Mouse (Mus musculus) cerebellum, postnatal 14 days (tissue): Measurements from ENCODE around the gene Hibch.

Experiments
- DNase-seq, 2 experiments: peaks; one replicate each; pipeline ENCODE4 v3.0.0; 2021; ENCODE audit warnings: mixed read lengths in 2 of 2

Hibch gene

DNA sequence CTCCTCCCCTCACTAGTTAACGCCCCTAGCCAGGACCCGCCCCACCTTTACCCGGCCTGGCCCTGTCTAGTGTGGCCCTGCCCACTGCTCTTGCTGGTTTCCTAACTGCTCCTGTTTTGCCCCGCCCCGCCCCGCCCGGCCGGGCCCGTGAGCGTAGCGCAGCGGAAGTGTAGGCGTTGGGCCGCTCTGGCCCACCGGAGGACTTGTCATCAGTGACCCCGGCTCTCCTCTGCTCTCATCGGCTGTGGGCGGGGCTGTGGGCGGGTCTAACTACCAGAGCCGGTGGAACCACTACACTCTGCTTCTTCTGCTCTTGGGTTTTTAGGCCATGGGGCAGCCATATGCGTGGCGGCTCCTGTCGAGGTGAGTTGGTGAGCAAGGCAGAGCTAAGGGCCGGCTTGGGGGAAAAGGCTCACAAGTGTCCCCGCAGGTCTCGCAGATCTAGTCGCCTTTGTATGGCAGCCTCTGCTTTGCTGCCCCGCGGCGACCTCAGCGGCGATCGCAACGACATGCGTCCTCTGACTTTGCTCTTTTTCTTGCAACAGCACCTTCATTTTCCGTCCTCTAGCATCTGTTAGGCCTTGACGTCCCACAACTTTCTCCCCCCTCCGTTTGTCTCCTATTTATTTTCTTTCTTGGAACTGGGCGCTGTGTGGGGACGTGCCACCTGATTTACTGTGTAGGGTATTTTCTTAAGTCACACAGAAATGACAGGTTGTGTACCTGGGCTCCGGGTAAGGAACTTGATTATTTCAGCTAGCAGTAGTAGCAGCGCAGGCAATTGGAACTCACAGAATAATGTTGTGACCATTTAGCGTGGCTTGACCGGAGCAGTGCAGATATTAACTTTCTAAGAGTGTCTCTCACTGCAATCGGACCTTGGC lies at the start of gene Hibch:
Hibch (plus strand) TSS at position 148 of the 884 bp plus-strand sequence.
- peak; percentile 98 to 99 for DNase-seq

DNA sequence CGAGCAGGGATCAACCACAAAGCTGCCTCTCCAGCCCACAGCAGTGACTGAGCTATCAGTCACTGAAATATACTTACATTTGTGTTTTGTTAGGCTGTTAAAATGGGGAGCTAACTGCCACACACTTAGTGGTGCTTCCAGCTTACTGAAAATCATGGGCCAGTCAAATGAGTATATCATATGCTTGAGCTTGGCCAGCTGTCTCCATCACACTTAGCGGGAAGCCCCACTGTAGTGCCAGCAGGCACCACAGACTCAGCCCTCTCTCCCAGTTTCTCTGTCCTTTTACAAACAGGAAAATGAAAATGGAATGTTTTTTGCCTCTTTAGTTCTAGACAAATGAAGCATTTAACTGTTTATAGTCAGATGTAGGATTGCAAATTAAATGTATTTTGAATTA lies 48.8 kb upstream of the Hibch start:
- no peak for DNase-seq

DNA sequence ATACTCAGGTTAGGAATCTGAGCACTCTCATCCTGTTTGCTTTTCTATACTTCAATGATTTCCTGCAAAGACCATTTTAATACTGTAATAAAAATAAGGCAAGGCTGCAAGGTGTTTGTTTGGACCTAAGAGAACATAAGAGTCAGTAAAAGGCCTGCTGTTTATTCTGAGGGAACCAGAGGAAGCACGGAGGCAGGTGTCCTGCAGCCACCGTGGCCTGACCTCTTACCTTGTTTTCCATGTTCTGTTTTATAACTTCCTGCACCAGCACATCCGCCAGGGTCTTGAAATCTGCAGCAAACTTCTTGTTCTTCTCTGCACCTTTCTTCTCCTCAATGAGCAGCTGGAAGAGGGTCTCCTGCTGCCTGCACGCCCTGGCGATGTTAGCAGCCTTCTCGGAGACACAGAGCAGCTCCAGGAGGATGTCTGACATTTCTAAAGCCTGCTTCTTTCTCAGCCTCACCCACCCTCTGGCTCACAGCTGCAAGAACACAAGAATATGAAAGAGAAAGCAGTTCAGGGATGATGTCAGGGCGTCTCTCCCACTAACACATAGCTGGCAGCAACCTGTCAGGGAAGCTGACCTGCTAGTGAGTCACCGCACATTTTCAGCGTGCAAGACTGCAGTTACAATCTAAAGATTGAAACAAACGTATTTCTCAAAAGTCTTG lies 45.5 kb upstream of the Hibch start:
- no peak for DNase-seq

DNA sequence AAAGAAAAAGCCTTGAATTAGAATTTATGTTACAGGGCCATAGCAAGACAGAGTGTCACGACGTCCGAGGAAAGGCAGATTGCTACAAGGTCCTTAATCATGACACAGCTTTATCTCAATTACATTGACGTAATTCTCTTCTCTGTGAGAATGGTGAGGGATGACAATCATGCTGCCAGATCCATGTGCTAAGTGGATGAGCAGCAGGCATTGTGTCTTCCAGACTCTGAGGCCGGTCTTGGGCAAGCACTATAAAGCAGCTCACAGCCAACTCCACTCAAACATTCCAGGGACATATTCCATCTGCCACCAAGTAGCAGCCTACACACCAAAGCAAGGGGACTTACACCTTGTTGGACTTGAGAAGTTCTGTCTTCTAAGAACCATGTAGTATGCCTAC lies 45.0 kb upstream of the Hibch start:
- no peak for DNase-seq

- no peak for DNase-seq
Measured at GRCm38 (mm10) chr1:52800340-52800740, 44.4 kb upstream of the Hibch start.

DNA sequence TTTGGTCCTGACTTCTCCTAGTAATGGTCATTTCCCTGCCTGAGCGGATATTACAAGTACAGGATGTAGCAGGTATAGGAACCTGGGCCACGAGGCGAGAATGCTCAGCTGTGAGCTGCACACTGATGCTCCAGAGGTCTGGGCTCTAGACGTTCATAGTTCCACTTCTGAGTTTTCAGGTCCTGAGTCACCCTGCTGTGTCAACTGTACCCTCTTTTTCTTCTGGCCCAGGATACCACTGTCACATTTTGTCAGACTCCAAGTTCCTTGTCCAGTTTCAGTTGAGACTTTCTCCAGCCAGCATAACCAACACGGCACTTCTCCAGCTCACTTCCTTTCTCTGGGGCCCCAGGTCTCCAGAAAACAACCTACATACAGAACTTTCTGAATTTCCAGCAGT lies 43.1 kb upstream of the Hibch start:
- no peak for DNase-seq

GRCm38 (mm10) chr1:52802406-52802975 lies 42.2 kb upstream of the Hibch start:
- DNase-seq = no peak

DNA sequence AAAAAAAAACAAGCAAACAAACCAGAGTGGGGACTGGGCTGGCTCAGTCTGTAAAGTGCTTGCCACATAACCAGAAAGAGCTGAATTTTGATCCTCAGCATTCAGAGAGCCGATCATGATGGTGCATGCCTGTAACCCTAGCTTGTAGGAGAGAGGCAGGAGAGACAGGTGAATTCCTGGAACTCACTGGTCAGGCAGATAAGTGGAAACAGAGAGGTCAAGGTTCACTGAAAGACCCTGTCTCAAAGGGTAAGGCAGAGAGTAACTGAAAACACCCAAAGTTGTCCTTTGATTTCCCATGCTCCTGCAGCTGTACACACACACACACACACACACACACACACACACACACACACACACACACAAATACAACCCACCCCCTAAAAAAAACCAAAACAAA lies 39.7 kb upstream of the Hibch start:
- no peak for DNase-seq

GRCm38 (mm10) chr1:52808456-52808855 lies 36.3 kb upstream of the Hibch start:
- no peak for DNase-seq

DNA sequence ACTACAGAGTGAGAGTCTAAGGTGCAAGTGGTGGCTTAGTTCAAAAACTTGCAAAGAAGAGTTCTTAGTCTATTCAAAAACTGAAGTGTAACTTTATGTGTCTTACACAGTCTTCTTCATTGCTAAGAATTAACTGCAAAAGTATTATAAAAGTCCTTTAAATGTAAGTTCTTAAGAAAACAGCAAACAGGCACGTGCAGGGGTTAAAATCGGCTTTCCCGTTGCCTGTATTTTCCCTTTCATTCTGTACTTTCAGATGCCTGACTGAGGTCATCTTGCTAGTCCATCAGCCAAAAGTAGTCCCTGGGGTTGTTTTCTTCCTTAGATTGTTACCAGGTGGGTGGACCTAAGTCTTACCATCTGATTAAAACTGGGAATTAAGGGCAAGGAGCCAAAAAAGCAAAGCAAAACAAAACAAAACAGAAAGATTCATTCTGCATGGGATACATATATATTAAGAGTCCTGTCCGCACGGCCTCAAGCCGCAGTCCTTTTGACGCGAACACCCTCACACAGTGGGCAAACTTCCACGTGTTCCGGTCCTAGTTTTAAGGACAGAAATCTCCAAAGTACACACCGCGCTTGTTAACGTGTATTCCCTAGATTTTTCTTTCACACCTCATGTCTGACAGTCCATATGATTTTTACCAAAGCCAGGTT lies 28.4 kb upstream of the Hibch start:
- peak; percentile 43 to 52 for DNase-seq

- peak; percentile 87 to 90 for DNase-seq
Measured at GRCm38 (mm10) chr1:52816910-52817812, 27.6 kb upstream of the Hibch start, which contains the start of gene Inpp1. Inpp1 (minus strand) TSS chr1:52817688.

DNA sequence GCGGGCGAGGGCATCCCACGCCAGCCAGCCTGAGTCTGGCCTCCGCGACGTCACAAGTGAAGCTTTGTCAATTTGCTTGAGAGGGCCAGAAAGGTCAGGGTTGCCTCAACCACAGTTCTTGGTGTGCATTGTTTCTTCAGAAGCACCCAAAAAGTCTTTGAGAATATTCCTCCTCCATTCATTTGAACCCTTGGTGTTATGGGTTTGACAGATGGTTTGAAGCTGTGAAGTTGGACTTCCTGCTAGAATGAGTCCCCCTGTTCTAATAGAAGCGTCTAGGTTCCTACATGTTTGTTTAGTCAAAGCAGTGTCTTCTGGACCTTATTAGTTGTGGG lies 26.9 kb upstream of the Hibch start:
- DNase-seq = no peak

GRCm38 (mm10) chr1:52839099-52839498 lies 5.6 kb upstream of the Hibch start:
- no peak for DNase-seq

GRCm38 (mm10) chr1:52844354-52844753 lies 375 bp upstream of the Hibch start:
- DNase-seq = no peak

DNA sequence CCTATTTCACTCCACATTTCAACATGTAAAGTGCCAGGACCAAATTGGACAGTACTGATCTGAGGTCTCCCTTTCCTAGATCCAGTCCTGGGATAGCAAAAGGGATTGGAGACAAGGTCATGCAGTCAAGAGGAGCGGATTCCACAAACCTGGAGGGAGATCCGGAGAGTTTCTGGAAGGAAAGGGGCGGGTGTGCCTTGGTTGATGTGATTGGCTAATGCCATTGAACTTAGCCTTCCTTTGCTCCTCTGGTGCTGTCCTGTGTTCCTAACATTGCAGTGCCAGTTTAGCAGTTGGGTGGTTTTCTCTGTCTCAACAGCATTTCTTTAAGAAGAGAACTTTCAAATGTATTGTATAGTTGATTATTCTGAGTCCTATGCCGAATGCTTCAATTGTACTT lies 1.8 kb downstream of the Hibch start:
- DNase-seq = no peak

DNA sequence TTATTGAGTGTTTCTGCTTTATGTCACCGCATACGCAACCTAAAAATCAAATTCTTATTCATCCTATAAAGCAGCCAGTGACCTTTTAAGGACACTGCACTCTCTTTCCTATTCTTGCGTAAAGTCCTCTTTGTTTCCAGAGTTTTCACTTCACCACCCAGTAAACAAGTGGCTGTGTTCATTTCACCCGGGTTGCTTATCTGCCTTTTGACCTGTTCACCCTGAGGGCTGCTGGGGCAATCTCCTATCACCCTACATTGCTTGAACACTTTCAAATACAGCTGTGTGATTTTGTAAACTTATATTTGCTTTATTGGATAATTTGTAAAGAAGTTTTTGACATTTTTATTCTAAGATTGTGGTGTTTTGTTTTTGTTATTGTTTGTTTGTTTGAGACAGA lies 4.7 kb downstream of the Hibch start:
- no peak for DNase-seq

- peak; percentile 51 to 62 for DNase-seq
Measured at GRCm38 (mm10) chr1:52854029-52854428, 9.3 kb downstream of the Hibch start.

DNA sequence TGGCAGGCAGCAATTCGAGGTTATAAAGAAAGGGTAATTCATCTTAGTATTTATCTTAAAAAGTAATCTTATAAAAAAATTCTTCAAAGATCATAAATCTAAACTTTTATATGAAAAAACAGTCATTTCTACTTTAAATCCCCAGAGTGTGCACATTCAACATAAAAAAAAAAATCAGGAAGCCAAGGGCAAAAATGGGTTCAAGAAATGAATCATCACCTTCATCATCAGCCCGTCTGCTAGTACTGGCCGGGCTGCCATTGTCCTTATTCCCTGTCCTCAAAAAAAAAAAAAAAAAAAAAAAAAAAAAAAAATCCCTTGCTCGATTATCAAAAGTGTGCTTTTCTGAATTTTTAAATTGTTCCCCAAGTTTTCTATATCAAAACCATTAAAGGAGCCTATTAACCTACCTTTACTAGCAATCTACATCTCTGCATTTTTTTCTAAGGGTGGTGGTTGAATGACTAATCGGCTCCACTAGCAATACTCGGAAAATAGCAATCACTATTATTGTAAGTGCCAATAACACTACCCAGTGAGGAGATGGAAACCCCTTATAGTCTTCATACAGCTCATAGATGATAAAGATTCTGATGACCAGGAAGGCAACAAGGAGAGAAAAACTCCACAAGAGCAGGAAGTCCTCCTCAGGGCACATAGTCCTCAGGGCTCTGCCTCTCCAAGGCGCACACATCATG lies 11.3 kb downstream of the Hibch start:
- no peak for DNase-seq

DNA sequence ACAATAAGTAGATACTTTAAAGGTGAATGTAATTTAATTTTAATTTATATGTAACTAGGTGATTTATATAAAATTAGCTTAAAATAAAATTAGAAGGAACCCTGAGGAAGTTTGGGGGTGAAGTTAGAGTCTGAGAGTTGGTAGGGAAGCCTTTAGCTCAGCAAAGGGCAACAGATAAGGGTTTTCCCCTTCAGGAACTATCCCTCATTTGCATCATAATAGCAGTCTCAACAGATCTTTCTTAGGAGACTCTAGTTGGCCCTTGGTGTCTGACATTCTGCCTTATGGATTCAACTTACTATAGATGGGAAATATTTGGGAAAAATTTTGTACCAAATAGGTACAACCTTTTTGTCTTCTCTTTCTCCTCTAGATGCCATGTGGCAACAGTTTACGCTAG lies 19.5 kb downstream of the Hibch start:
- DNase-seq = no peak

- no peak for DNase-seq
Measured at GRCm38 (mm10) chr1:52866007-52866406, 21.3 kb downstream of the Hibch start.

DNA sequence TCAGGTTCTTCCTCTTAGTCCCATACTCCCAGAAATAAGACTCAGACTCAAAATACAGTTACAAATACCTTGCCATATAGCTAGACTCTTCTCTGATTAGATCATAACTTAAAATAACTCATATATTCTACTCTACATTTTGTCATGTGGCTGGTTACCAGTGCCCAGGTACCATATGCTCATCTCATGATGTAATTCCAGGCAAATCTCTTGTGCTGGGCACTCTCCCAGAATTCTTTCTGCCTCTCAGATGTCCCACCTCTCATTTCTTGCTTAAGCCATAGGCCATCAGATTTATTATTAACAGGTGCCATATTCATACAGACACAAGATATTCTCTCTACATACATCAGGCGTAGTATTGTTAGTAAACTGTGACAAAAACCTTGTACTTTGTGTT lies 23.1 kb downstream of the Hibch start:
- peak in 1 of 2 experiments; percentile 8 for DNase-seq

DNA sequence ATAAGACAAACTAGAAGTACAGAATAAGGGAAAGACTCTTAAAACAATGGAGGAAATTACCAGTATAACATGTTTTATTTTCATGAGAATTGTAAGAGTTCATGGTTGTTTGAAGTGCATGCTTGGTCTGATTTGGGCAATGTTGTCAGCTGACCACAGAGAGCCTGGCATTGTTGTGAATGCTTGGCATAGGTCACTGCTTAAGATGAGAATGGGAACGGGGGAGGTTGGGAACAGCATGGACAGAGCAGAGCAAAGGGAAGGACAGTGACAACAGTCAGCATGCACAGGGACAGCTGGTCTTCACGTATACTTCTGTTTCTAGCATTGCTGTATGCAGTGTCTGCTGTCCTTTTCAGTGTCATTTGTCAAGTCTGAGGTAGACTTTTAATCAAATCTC lies 39.5 kb downstream of the Hibch start:
- peak in 1 of 2 experiments; percentile 12 for DNase-seq
